Mouse (Mus musculus) urinary bladder, adult 18-20 months (tissue): Measurements from ENCODE around the gene Slc9a9.

ENCODE experiments used
- DNase-seq, 2 experiments: peaks; one replicate each; pipeline ENCODE4 v3.0.0; 2022; ENCODE audit warnings: low spot score in 2 of 2, mixed read lengths in 2 of 2

Slc9a9 gene

GRCm38 (mm10) chr9:94682260-94682659 is 12.6 kb downstream of the Slc9a9 start:
- DNase-seq, result no peak

DNA sequence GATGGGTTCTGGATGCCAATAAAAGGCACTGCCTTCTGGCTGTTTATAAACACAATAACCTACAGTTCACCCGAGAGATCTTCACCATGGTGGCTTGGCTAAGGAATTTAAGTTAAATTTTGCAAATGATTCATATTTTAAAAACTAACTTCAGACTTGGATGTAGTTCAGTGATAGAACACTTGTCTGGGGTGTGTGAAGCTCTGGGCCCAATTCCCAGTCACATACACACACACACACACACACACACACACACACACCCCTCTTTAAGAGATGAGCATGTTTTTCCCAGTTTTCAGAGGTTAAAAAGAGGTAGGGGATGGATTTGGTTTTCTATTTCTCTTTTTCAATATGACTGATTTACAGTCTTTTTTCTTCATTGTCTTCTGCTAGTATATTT is 15.9 kb downstream of the Slc9a9 start:
- no peak for DNase-seq

GRCm38 (mm10) chr9:94686380-94686779 is 16.7 kb downstream of the Slc9a9 start:
- DNase-seq, result no peak

- DNase-seq, result no peak
These were observed 17.6 kb downstream of the Slc9a9 start for GRCm38 (mm10) chr9:94687203-94687859.

DNA sequence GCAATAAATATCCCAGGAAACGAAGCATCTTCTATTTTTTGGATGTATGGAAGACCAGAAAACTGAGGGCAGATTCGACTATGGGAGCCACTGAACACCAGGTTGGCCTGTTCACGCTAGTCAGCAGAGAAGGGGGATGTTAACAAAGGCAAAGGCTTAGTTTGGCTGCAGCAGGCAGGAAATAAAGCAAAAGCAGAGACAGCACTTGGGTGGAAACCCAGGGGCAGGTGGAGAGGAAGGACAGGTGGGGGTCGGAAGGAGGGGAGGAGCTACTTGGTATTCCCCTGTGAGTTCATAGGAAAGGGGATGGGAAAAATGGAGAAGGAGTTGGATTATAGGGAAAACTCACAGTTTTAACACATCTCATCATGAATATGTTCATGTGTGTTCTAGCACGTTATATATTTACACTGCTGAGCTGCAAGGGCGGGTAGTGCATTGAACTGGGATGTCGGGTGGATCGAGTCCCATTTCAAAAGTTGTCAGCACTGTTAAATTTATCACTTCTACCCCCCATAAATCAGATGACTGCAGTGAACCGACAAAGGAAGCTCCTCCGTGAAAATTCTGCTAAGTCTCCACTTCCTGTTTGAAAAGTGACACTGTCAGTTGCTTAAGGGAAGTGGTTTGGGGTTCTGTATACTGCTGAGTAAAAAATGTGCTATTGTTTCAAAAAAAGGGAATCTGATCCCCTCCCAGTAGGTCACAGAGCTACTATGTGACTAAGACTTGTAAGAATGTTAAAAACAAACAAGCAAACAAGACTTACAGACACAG is 21.8 kb downstream of the Slc9a9 start:
- no peak for DNase-seq

GRCm38 (mm10) chr9:94692122-94692521 is 22.4 kb downstream of the Slc9a9 start:
- DNase-seq, result no peak

DNA sequence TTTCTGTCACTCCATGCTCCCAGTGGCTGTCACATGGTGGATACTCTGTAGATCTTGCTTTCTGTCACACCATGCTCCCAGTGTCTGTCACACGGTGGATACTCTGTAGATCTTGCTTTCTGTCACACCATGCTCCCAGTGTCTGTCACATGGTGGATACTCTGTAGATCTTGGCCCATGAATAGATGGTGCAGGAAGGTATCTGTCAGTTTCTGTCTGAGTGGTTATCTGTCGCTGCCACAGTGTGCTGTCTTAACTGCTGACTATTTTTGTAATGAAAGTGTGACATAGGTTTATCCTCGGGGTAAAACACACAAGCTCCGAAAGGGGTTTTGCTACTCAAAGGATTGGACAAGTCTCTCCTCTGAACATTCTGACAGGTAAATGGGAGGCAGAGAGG is 24.5 kb downstream of the Slc9a9 start:
- DNase-seq, result no peak

- DNase-seq, result no peak
These were observed 25.3 kb downstream of the Slc9a9 start for GRCm38 (mm10) chr9:94694983-94695382.

DNA sequence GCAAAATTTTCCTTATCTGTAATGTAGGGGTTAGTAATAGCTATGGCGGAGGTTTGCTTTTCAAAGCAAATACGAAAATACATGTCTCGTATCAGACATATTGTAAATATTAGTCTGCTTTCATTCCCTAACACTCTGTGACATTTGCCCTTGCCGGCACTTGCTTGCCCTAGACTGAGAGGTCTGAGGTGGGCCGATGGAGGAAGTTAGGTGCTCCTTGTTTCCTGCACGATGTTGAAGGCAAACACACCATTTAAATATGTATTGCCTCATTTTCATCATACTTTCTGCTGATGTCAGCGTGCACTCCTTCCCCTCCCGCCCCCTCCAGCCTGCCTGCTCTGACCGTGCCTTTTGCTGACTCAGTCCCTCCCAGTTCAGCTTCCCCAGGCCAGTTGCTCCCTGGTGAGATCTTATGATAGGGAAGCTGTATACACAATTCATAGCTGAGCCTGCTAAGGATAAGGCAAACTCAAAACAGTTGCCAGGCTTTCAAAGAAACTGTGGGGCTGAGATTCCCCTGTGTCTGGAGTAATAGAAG is 26.9 kb downstream of the Slc9a9 start:
- peak in 1 of 2 experiments; percentile 52 for DNase-seq

DNA sequence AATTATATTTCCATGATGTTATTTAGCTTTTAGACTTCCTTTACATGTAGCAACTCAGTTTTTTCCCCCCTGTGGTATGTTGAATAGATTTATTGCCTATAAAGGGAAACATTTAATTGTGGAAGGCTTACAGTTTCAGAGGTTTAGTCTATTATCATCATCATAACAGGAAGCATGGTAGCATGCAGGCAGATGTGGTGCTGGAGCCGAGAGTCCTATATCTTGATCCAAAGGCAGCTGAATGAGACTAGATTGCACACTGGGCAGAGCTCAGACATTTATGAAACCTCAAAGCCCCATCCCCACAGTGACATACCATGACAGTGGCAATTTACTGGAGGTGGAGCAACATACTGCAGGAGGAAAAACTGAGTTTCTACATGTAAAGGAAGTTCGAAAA is 28.5 kb downstream of the Slc9a9 start:
- no peak for DNase-seq

DNA sequence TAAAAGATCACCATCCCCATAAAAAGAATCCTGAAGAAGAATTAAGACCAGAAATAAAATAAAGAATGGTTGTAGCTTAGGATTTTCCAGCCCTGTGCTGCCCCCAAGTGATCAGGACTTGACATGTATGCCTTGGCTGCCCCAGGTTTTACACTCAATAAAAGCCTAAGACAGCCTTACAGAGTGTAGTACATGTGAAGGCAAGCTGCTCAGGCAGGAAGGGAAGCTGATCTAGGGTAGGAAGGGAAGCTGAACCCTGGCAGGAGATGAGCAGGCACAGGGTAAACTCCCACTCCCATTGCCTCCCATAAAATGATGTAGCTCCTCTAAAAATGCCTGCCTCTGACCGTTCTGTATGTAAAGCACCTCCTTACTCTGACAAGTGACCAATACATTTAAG is 30.8 kb downstream of the Slc9a9 start:
- DNase-seq, result no peak

- DNase-seq, result no peak
These were observed 31.6 kb downstream of the Slc9a9 start for GRCm38 (mm10) chr9:94701193-94701869.

GRCm38 (mm10) chr9:94701965-94702634 is 32.4 kb downstream of the Slc9a9 start:
- no peak for DNase-seq

DNA sequence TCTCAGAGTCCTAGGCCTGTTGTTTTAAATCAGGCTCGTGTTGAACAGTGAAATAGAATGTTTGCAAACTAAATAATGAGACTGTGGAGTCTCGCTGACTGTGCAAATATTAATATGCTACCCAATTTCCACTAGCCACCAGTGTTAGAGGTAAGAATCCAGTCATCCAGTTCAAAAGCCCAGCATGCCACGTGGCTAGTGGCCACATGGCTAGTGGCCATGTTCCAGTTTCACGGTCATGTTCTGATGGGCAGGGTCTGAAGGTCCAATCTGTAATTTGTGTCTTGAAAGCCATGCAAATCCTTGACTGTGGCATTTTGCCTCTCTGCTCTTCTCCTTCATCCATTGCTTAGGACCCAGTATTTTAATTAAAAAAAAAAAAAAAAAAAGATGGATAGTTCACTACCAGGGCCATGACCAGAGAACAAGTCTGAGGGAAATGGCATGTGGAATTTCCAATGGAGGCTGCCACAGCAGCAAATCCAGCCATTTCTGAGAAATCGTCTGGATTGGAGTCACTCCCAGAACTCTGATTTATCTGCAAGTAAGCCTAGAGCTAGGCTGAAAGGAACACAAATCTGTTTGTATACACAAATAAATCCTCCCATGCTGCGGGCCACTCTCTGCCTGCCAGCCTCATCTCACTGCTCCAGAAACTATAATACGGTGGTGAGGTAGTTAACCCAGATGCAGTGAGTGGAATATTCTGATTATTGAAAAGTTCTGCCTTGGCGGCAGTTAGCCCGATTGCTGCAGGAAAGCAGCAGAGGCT is 35.5 kb downstream of the Slc9a9 start:
- DNase-seq, result no peak

GRCm38 (mm10) chr9:94705758-94706026 is 36.0 kb downstream of the Slc9a9 start:
- DNase-seq, result no peak

DNA sequence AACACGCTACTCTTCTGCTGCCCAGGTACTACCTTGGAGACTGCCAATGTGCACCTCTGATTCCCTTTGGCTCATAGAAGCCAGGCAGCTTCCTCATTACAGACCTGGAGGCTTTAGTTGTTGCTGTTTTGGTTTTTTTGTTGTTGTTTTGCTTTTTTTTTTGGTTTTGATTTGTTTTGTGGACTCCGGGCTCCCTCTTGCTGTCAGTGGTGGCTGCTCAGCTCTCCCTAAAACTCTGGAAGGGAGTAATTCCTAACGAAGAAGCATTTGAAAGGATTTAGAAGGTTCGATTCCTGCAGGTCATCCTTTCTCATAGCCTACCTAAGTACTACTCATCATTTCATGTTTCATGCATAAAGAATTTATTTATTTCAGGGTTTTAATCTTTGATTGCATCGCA is 42.4 kb downstream of the Slc9a9 start:
- DNase-seq, result no peak

GRCm38 (mm10) chr9:94716695-94717094 is 47.0 kb downstream of the Slc9a9 start:
- DNase-seq, result no peak

- DNase-seq, result no peak
These were observed 53.9 kb downstream of the Slc9a9 start for GRCm38 (mm10) chr9:94723631-94724030.

DNA sequence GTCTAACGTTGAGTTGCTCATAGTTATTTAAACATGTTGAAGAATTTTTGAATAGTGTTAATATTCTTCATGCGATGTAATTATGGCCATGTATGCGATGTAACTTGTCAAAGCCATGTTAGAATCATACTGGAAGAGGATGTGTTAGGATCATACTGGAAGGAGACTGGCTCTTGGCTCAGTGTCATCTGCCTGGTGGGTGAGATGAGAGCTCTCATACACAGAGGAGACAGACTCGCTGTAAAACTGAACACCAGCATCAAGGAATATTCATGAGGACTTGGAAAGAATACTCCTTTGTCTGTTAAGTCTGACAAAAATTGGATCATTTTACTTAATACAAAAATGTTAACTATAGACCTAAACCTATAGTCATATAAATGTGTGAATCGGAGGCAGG is 55.4 kb downstream of the Slc9a9 start:
- no peak for DNase-seq

- peak in 1 of 2 experiments; percentile 3 for DNase-seq
These were observed 57.7 kb downstream of the Slc9a9 start for GRCm38 (mm10) chr9:94727457-94727856.

- DNase-seq, result no peak
These were observed 60.7 kb downstream of the Slc9a9 start for GRCm38 (mm10) chr9:94730396-94730795.
